Mouse (Mus musculus) testis, adult 2 months (tissue): ENCODE measurements at regions not wholly inside any gene's neighbourhood (a gene's known extent, or its start where the extent isn't known, plus 50 kb on each side); places are given as distances from the start of the nearest gene placed in this dataset.

Source experiments
- CTCF ChIP-seq: fragments of 200-500 bp; IDR thresholded peaks from 2 replicates; pipeline ENCODE4 v1.5.1; 2012; ENCODE audit warnings: low read depth, mild to moderate bottlenecking, inconsistent platforms, low read length, moderate library complexity; ENCODE audit not compliant: control insufficient read depth, insufficient read depth, insufficient replicate concordance
- POLR2A ChIP-seq: fragments of 200-500 bp; IDR thresholded peaks from 2 replicates; pipeline ENCODE4 v1.6.1; 2012; ENCODE audit warnings: low read depth, mild to moderate bottlenecking, inconsistent platforms, low read length, moderate library complexity; ENCODE audit not compliant: control insufficient read depth

DNA sequence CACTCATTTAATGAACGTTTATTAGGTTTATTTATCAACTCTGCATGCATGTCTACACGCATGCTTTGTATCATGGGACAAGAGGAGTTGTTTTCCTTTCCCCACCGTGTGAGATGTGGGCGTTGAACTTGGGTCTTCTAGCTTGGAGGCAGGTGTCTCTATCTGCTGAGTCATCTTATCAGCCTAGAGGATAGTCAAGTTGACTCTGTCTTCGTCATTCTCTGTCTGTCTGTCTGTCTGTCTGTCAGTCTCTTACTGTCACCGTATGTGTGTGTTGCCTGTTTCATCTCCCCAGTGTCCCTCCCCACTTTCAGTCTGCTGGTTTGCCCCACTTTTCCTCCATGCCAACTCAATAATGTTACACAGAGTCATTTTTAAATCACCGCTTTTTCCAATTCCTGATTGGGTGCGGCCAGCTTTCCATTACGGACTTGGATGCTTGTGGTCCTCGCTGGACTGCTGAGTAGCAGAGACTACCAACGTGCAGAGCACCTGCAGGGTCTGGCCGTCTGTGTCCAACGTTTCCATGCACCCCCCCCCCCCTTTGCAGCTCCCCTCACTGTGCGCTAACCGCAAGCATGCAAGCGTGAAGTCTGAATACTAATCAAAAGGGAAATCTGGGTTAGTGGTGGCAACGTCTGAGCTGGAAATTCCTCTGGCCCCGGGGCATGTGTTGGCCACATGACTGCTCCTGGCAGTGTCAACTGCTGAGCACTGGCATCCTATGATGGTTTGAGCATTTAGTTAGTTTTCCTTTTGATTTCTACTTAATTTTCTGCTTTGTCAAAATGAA lies 155.7 kb upstream of the Sox4 start:
- TF ChIP-seq CTCF (no peak), POLR2A (no peak)
